ENCODE assay signal across 8 mouse cellular contexts in the genomic region with DNA sequence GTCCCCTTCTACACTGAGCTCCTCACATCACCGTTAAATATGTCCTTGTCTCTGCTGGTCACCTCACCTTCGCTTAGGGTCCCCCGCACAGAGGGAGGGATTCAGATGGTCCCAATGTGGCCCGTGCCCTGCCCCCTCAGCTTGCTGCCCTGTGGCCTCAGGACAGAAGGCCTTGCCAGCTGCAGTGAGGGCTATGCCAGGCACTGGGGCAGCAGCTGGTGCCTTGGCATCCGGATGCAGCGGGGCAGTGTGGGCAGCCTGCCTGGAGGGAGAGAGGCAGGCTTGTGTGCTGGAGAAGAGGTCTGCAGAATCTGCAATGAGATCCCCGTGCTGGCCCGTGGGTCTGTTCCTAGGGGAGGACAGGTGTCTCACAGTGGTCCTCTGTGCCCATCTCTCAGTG. TPM values are rescaled to one million over a fixed set of nuclear protein-coding genes. Genes with fewer than 3 reads are reported as not detected.
A peak's percentile ranks its signal among the peaks of the same experiment; 100 is the strongest.
DNase-seq lines count a peak whose midpoint lies in the region.

No protein-coding gene starts in this region.

- DNase-seq in retina, postnatal 1 day = peak; percentile 53
- no peak for DNase-seq in retina, embryonic 14.5 days (ENCODE audit: low spot score)
- peak; percentile 74 for DNase-seq in gastrocnemius, postnatal 25 days
- peak; percentile 63 to 78 for DNase-seq in left cerebral cortex, adult 9 months (ENCODE audit: low spot score in 2 of 2)
- DNase-seq in skeletal muscle tissue, adult 2 months (ENCODE audit: low read depth, low spot score) = peak; percentile 58
- DNase-seq in liver = no peak
- no peak for DNase-seq in adrenal gland, postnatal 4 days (ENCODE audit: low spot score in 2 of 2)
- no peak for DNase-seq in T-cell, adult 2 months (ENCODE audit: low spot score)

RNA-seq across cellular contexts. Expression of a gene that starts 34.8 kb away (rescaled TPM):
- 1 to 10 TPM in 1 of 2 experiments, under 1 TPM in 1; 0.91 to 1.4 TPM for total RNA-seq in gastrocnemius, postnatal 25 days (2021)
- 10 to 100 TPM; 17.8 to 18.3 TPM for total RNA-seq in adrenal gland, postnatal 4 days (2021)

RNA-seq across cellular contexts. Expression of a gene that starts 54.2 kb away (rescaled TPM):
- total RNA-seq in gastrocnemius, postnatal 25 days (2021) = 10 to 100 TPM; 16.2 to 16.4 TPM
- 10 to 100 TPM; 48.5 to 55.9 TPM for total RNA-seq in adrenal gland, postnatal 4 days (2021)

Comparison
In these comparisons a context has a peak if more than half of its experiments do, and no peak if none do; other contexts are left out.
1. DNase-seq: peak in retina, postnatal 1 day (single experiment), gastrocnemius, postnatal 25 days (single experiment), left cerebral cortex, adult 9 months (2 of 2) and skeletal muscle tissue, adult 2 months (single experiment); none in retina, embryonic 14.5 days (single experiment), liver (single experiment), adrenal gland, postnatal 4 days (0 of 2) and T-cell, adult 2 months (single experiment).
2. RNA of a gene that starts 34.8 kb away (total RNA-seq): 17.8 to 18.3 TPM in adrenal gland, postnatal 4 days; 0.91 to 1.4 TPM in gastrocnemius, postnatal 25 days; every median in the first group is over 4 times any median in the second.